Mouse (Mus musculus) hindbrain, postnatal 0 days (tissue): Measurements from ENCODE around the gene Tmem94. TPM values are rescaled to one million over a fixed set of nuclear protein-coding genes. Genes with fewer than 3 reads are reported as not detected.

Source experiments
- ATAC-seq: fragments of 200-750 bp; cut with Nextera tagmentation; 2 replicates; pipeline ENCODE4 v1.8.0; 2017; ENCODE audit warnings: mild to moderate bottlenecking, moderate TSS enrichment, moderate library complexity
- DNase-seq: peaks from one replicate; pipeline ENCODE4 v3.0.0-alpha.2; 2015; ENCODE audit warnings: low spot score
- H3K27ac ChIP-seq: fragments of 300-500 bp; sonication (generic); 2 replicates; pipeline ENCODE4 v1.5.1; 2014; ENCODE audit warnings: mild to moderate bottlenecking
- H3K27me3 ChIP-seq: fragments of 300-500 bp; sonication (generic); 2 replicates; pipeline ENCODE4 v1.6.1; 2014; ENCODE audit warnings: low read length, mixed read lengths; ENCODE audit not compliant: insufficient read depth
- H3K36me3 ChIP-seq: fragments of 300-500 bp; sonication (generic); 2 replicates; pipeline ENCODE4 v1.6.1; 2014; ENCODE audit warnings: low read length, mixed read lengths; ENCODE audit not compliant: insufficient read depth
- H3K4me1 ChIP-seq: fragments of 300-500 bp; sonication (generic); 2 replicates; pipeline ENCODE4 v1.6.1; 2014; ENCODE audit warnings: antibody characterized with exemption, low read length, mixed read lengths; ENCODE audit not compliant: insufficient read depth
- H3K4me2 ChIP-seq: fragments of 300-500 bp; sonication (generic); 2 replicates; pipeline ENCODE4 v1.6.1; 2014; ENCODE audit warnings: low read depth, mild to moderate bottlenecking, low read length, moderate library complexity, mixed read lengths
- H3K4me3 ChIP-seq: fragments of 300-500 bp; sonication (generic); 2 replicates; pipeline ENCODE4 v1.5.1; 2014; ENCODE audit warnings: low read length
- H3K9ac ChIP-seq: fragments of 300-500 bp; sonication (generic); replicated peaks from 2 replicates; pipeline ENCODE4 v1.6.1; 2014; ENCODE audit warnings: mild to moderate bottlenecking, low read length, moderate library complexity, mixed read lengths
- H3K9me3 ChIP-seq: fragments of 300-500 bp; sonication (generic); 2 replicates; pipeline ENCODE4 v1.6.1; 2016; ENCODE audit warnings: low read length, mixed read lengths
- CTCF ChIP-seq: IDR thresholded peaks from 2 replicates; pipeline ENCODE4 v1.5.1; 2016; ENCODE audit warnings: antibody characterized with exemption, control low read depth, low read depth
- WGBS: fragments of 180-500 bp; shearing (Covaris S2); extraction: QIAGEN DNeasy Blood & Tissue Kit; methylation state at CpG from one replicate; pipeline ENCODE4 v1.1.7; 2014; 5-methylcytosine and 5-hydroxymethylcytosine counted together
- polyA plus RNA-seq: library from polyadenylated mRNA; unstranded; fragments of >200 nt; fragmentation: Nextera tagmentation; extraction: Ambion mirVana; gene quantifications from 2 replicates; pipeline ENCODE4 v1.2.1, GENCODE M21; 2015
- total RNA-seq: library from RNA; depleted of rRNA; stranded (reverse); fragments of >200 nt; gene quantifications from 2 replicates; pipeline ENCODE4 v1.2.3, GENCODE M21; 2014

Gene Tmem94
- total and polyA plus RNA-seq, 2 experiments from 2014 or later: 16.1 to 42.6 TPM

GRCm38 (mm10) chr11:115776954-115777353, 11.7 kb downstream of the Tmem94 start:
- DNase-seq (no peak), ATAC-seq (no peak)
- Histone ChIP-seq H3K9ac (no peak overlapping the region), H3K4me1 (peaks cover 29% of the 10 kb centered on the region), H3K27me3 (no peaks in the 10 kb centered on the region), H3K27ac (0 out of 2 replicates have a peak overlapping the region, but pooled peaks have one; percentile 0), H3K4me2 (no peak overlapping the region), H3K36me3 (no peaks in the 10 kb centered on the region), H3K9me3 (no peaks in the 10 kb centered on the region), H3K4me3 (no peak overlapping the region)
- no peak for TF ChIP-seq CTCF
- 54% methylated on average over 9 of the region's 9 CpGs for WGBS

GRCm38 (mm10) chr11:115777487-115778335, 12.5 kb downstream of the Tmem94 start:
- TF ChIP-seq CTCF: no peak
- no peak overlapping the region for H3K4me3 ChIP-seq
- no peak for DNase-seq
- 78% methylated on average over 17 of the region's 17 CpGs for whole genome bisulfite sequencing
- no peak overlapping the region for H3K27ac ChIP-seq
- no peak overlapping the region for H3K4me2 ChIP-seq
- no peak overlapping the region for H3K9ac ChIP-seq
- H3K27me3 ChIP-seq: no peaks in the 10 kb centered on the region
- H3K9me3 ChIP-seq: no peaks in the 10 kb centered on the region
- peaks cover 29% of the 10 kb centered on the region for H3K4me1 ChIP-seq
- no peaks in the 10 kb centered on the region for H3K36me3 ChIP-seq
- no peak for ATAC-seq

- Histone ChIP-seq H3K27ac (peak overlapping the region; percentile 82), H3K9me3 (no peaks in the 10 kb centered on the region), H3K36me3 (no peaks in the 10 kb centered on the region), H3K4me3 (no peak overlapping the region), H3K27me3 (no peaks in the 10 kb centered on the region), H3K4me1 (peaks cover 29% of the 10 kb centered on the region), H3K4me2 (no peak overlapping the region), H3K9ac (no peak overlapping the region)
- 9% methylated on average over 9 of the region's 9 CpGs for WGBS
- peak; percentile 86 for ATAC-seq
- TF ChIP-seq CTCF: no peak
- DNase-seq: peak; percentile 78
Measured at GRCm38 (mm10) chr11:115779038-115779571, 13.9 kb downstream of the Tmem94 start.

- 6% methylated on average over 20 of the region's 20 CpGs for WGBS
- DNase-seq (peak; percentile 81), ATAC-seq (peak; percentile 75)
- H3K9me3 ChIP-seq: no peaks in the 10 kb centered on the region
- H3K27me3 ChIP-seq: no peaks in the 10 kb centered on the region
- H3K9ac ChIP-seq: peak overlapping the region; percentile 36; the same call in 1 of the 2 replicates
- peak overlapping the region; percentile 48 for H3K4me2 ChIP-seq
- peak overlapping the region; percentile 18 for H3K4me3 ChIP-seq
- H3K36me3 ChIP-seq: no peaks in the 10 kb centered on the region
- peaks cover 29% of the 10 kb centered on the region for H3K4me1 ChIP-seq
- TF ChIP-seq CTCF: no peak
- peak overlapping the region; percentile 82 for H3K27ac ChIP-seq
Measured at GRCm38 (mm10) chr11:115780141-115781070, 15.2 kb downstream of the Tmem94 start.

GRCm38 (mm10) chr11:115786473-115786872, 21.2 kb downstream of the Tmem94 start:
- WGBS: 50% methylated on average over 6 of the region's 6 CpGs

GRCm38 (mm10) chr11:115789787-115790186, 24.6 kb downstream of the Tmem94 start:
- Histone ChIP-seq H3K4me3 (no peak overlapping the region), H3K36me3 (peaks cover 41% of the 10 kb centered on the region), H3K27me3 (no peaks in the 10 kb centered on the region), H3K4me1 (peaks cover 4% of the 10 kb centered on the region; the same call in 1 of the 2 replicates), H3K27ac (no peak overlapping the region), H3K9me3 (no peaks in the 10 kb centered on the region), H3K4me2 (no peak overlapping the region), H3K9ac (0 out of 2 replicates have a peak overlapping the region, but pooled peaks have one; percentile 5)
- WGBS: 55% methylated on average over 7 of the region's 7 CpGs
- no peak for TF ChIP-seq CTCF
- DNase-seq (peak; percentile 39), ATAC-seq (no peak)

More at GRCm38 (mm10) chr11:115786473-115786872, 21.2 kb downstream of the Tmem94 start:
- H3K9me3 ChIP-seq: no peaks in the 10 kb centered on the region
- peak overlapping the region; percentile 21; the same call in 1 of the 2 replicates for H3K9ac ChIP-seq
- no peak overlapping the region for H3K27ac ChIP-seq
- no peak for ATAC-seq
- H3K36me3 ChIP-seq: peaks cover 12% of the 10 kb centered on the region; the same call in 1 of the 2 replicates
- peaks cover 4% of the 10 kb centered on the region; the same call in 1 of the 2 replicates for H3K4me1 ChIP-seq
- no peak overlapping the region for H3K4me2 ChIP-seq
- H3K27me3 ChIP-seq: no peaks in the 10 kb centered on the region
- DNase-seq: peak; percentile 42
- no peak overlapping the region for H3K4me3 ChIP-seq
- TF ChIP-seq CTCF: 0 out of 2 replicates have a peak, but pooled peaks have one; percentile 8
